Mouse (Mus musculus): Measurements from ENCODE around the gene Gm13420. TPM values are rescaled to one million over a fixed set of nuclear protein-coding genes. Genes with fewer than 3 reads are reported as not detected.

Gm13420 gene
- polyA plus RNA-seq, 1 experiment from 2014 or later = 1.7 TPM

- 85% methylated on average over 6 of the region's 6 CpGs for WGBS
- H3K36me3 ChIP-seq = peaks cover 56% of the 10 kb centered on the region
Measured at GRCm38 (mm10) chr2:29698421-29699290, 52.8 kb downstream of the Gm13420 start.

GRCm38 (mm10) chr2:29696207-29696800 is 55.2 kb downstream of the Gm13420 start:
- no peak overlapping the region for H3K4me3 ChIP-seq
- no peaks in the 10 kb centered on the region for H3K27me3 ChIP-seq
- WGBS = 80% methylated on average over 7 of the region's 7 CpGs
- H3K4me1 ChIP-seq = no peaks in the 10 kb centered on the region
- no peak for ATAC-seq (ENCODE audit: borderline replicate concordance, extremely low read depth, low FRiP score, low TSS enrichment)
- H3K9ac ChIP-seq = no peak overlapping the region
- H3K9me3 ChIP-seq = no peaks in the 10 kb centered on the region
- no peak overlapping the region for H3K27ac ChIP-seq
- H3K36me3 ChIP-seq = peaks cover 52% of the 10 kb centered on the region
- no peak overlapping the region for H3K4me2 ChIP-seq

More at GRCm38 (mm10) chr2:29698421-29699290, 52.8 kb downstream of the Gm13420 start:
- Histone ChIP-seq H3K9ac (no peak overlapping the region), H3K4me2 (no peak overlapping the region), H3K27ac (no peak overlapping the region), H3K4me3 (no peak overlapping the region), H3K27me3 (no peaks in the 10 kb centered on the region), H3K4me1 (no peaks in the 10 kb centered on the region), H3K9me3 (no peaks in the 10 kb centered on the region)
- ATAC-seq (ENCODE audit: borderline replicate concordance, extremely low read depth, low FRiP score, low TSS enrichment) = no peak

Other genes with a start within 250 kb of the Gm13420 start
- gene Rapgef1, start 132.0 kb downstream of the Gm13420 start, polyA plus RNA-seq (2015; fragmentation: Nextera tagmentation; extraction: Ambion mirVana) = 14.2 and 15.0 TPM in 2 replicates
- 0.28 TPM in 1 of 2 replicates, not detected in the other for gene Gm13547, start 7.6 kb upstream of the Gm13420 start, polyA plus RNA-seq (2015; fragmentation: Nextera tagmentation; extraction: Ambion mirVana)
- 28.3 and 30.3 TPM in 2 replicates for gene Coq4, start 35.8 kb upstream of the Gm13420 start, polyA plus RNA-seq (2015; fragmentation: Nextera tagmentation; extraction: Ambion mirVana)
- 38.0 and 38.4 TPM in 2 replicates for gene Trub2, start 36.8 kb upstream of the Gm13420 start, polyA plus RNA-seq (2015; fragmentation: Nextera tagmentation; extraction: Ambion mirVana)
- gene Slc27a4, start 50.9 kb upstream of the Gm13420 start, polyA plus RNA-seq (2015; fragmentation: Nextera tagmentation; extraction: Ambion mirVana) = 14.9 and 15.4 TPM in 2 replicates
- gene Urm1, start 68.4 kb upstream of the Gm13420 start, polyA plus RNA-seq (2015; fragmentation: Nextera tagmentation; extraction: Ambion mirVana) = 22.0 and 27.2 TPM in 2 replicates
- gene Cercam, start 117.5 kb upstream of the Gm13420 start, polyA plus RNA-seq (2015; fragmentation: Nextera tagmentation; extraction: Ambion mirVana) = 12.2 and 12.9 TPM in 2 replicates
- gene Odf2, start 137.5 kb upstream of the Gm13420 start, polyA plus RNA-seq (2015; fragmentation: Nextera tagmentation; extraction: Ambion mirVana) = 55.8 and 62.3 TPM in 2 replicates
- gene Gle1, start 183.7 kb upstream of the Gm13420 start, polyA plus RNA-seq (2015; fragmentation: Nextera tagmentation; extraction: Ambion mirVana) = 64.5 and 67.9 TPM in 2 replicates
- gene Sptan1, start 213.9 kb upstream of the Gm13420 start, polyA plus RNA-seq (2015; fragmentation: Nextera tagmentation; extraction: Ambion mirVana) = 95.5 and 102 TPM in 2 replicates

Measured in lung, embryonic 15.5 days (tissue).